Mouse (Mus musculus) C2C12 (cell line): ENCODE data around the gene Hoxd8. TPM values are rescaled to one million over a fixed set of nuclear protein-coding genes. Genes with fewer than 3 reads are reported as not detected.

Source experiments
- H3K27me3 ChIP-seq: one replicate; pipeline ENCODE4 v1.6.1; 2011; ENCODE audit not compliant: control insufficient read depth, insufficient read depth, insufficient read length
- H3K36me3 ChIP-seq: one replicate; pipeline ENCODE4 v1.6.1; 2011; ENCODE audit not compliant: control insufficient read depth, insufficient read depth
- H3K4me3 ChIP-seq: one replicate; pipeline ENCODE4 v1.5.1; 2011; ENCODE audit warnings: mild to moderate bottlenecking, control low read depth; ENCODE audit not compliant: poor library complexity, insufficient read depth, severe bottlenecking
- H3K79me2 ChIP-seq: one replicate; pipeline ENCODE4 v1.6.1; 2011; ENCODE audit not compliant: control insufficient read depth, insufficient read depth
- H3K79me3 ChIP-seq: one replicate; pipeline ENCODE4 v1.6.1; 2011; ENCODE audit warnings: low read depth, control low read depth
- H3ac ChIP-seq: one replicate; pipeline ENCODE3; 2011; ENCODE audit warnings: low read depth; ENCODE audit not compliant: control insufficient read depth, insufficient read length
- CEBPB ChIP-seq: IDR thresholded peaks from one replicate; pipeline ENCODE4 v1.6.1; 2011; ENCODE audit warnings: low read depth, mild to moderate bottlenecking, control low read depth, moderate library complexity
- CTCF ChIP-seq: IDR thresholded peaks from one replicate; pipeline ENCODE4 v1.5.1; 2011; ENCODE audit not compliant: control insufficient read depth, insufficient read depth, insufficient read length
- FOSL1 ChIP-seq: IDR thresholded peaks from one replicate; pipeline ENCODE4 v1.8.0; 2011; ENCODE audit warnings: mild to moderate bottlenecking, low read length; ENCODE audit not compliant: poor library complexity, insufficient read depth, severe bottlenecking
- MAX ChIP-seq: IDR thresholded peaks from one replicate; pipeline ENCODE4 v1.6.1; 2011; ENCODE audit warnings: mild to moderate bottlenecking, control low read depth
- MYOD1 ChIP-seq: IDR thresholded peaks from one replicate; pipeline ENCODE4 v1.6.1; 2011; ENCODE audit warnings: low read depth; ENCODE audit not compliant: control insufficient read depth, insufficient read length
- MYOG ChIP-seq: IDR thresholded peaks from one replicate; pipeline ENCODE4 v1.6.1; 2011; ENCODE audit not compliant: control insufficient read depth, insufficient read length; ENCODE audit errors: extremely low read depth
- USF1 ChIP-seq: IDR thresholded peaks from one replicate; pipeline ENCODE4 v1.6.1; 2011; ENCODE audit warnings: low read depth, mild to moderate bottlenecking, control low read depth, moderate library complexity
- long read RNA-seq, 2 experiments: library from polyadenylated mRNA; unstranded; transcript quantifications; one replicate each; pipeline ENCODE4 v2.0.0; 2019 to 2020
- polyA plus RNA-seq: library from polyadenylated mRNA; unstranded; fragments of >200 nt; fragmentation: generic; extraction: Trizol; gene quantifications from one replicate; pipeline ENCODE4 v1.2.1, GENCODE M21; 2012; ENCODE audit warnings: missing spikeins

Hoxd8 gene
- polyA plus RNA-seq = not detected
- long read RNA-seq, experiment 1 = 0 reads
- long read RNA-seq, experiment 2 = 0 reads

DNA sequence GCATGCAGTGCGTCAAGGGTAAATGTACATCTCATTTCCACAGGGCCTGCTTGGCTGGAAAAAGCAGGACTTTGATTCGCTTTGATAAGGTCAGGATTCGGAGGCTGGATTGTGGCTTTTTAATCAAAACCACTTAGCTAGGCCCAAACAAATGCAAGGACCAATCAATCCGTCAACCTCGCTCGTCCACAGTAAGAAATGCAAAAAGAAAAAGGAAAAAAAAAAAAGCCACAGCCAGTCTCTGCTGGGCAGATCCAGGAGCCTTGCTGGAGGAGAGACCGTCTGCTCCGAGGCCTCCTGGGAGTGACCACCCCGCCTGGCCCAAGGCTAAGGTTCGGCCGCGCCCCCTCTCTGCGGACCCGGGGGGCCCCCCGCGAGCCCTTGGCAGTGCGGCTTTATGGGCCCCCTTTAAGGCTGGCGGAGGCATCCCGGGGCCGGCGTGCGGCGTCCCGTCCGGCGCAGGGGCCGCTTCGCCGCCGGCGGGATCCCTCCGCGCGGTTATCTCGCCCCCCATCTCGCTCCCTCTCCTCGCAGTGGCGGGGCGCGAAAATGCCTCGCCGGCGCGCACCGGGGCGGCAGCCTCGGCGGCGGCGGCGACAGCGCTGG, at the start of gene Hoxd8:
TSS of gene Hoxd8 (plus strand) at position 223 of the 606 bp plus-strand sequence.
- Histone ChIP-seq H3K36me3 (no peaks in the 10 kb centered on the region), H3K79me2 (no peaks in the 10 kb centered on the region), H3K79me3 (no peaks in the 10 kb centered on the region), H3K4me3 (no peak within 1 kb of the TSS), H3ac (no peak within 1 kb of the TSS), H3K27me3 (peaks cover 45% of the 10 kb centered on the region)
- TF ChIP-seq CEBPB (no peak), MYOG (no peak), CTCF (no peak), MYOD1 (no peak), USF1 (no peak), FOSL1 (no peak), MAX (no peak)

DNA sequence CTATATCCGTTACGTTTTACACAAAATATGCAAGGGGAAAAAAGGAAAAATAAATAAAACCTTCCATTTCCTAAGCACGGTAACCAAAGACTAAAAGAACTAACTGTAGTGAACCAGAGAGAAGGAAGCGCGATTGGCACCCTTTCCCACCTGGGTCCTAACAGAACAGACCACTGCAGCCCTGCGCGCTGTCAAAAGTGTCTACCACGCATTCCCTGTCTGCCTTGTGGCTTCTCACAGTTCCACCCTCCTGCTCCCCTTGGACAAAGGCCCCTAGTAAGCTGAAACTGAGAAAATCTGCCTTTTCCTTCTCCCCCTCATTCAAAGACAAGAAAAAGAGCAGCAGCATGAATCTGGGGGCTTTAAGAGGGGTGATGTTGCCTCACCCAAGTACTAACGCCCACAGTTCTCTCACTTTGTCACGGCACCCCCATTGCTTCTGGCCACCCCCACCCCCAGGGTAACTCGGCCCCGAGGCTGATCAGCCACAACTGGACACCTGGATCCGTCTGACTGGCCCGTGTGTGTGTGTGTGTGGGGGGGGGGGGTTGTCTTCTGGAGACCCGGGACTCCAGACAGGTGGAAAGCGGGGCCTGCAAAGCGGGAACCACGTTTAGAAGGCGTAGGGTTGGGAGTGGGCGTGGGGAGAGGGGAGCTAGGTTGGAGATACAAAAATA, 49.5 kb upstream of the Hoxd8 start:
- TF ChIP-seq MYOD1 (no peak), CTCF (no peak), MYOG (no peak), FOSL1 (no peak), MAX (no peak), CEBPB (no peak), USF1 (no peak)
- H3K79me3 ChIP-seq = no peaks in the 10 kb centered on the region
- H3ac ChIP-seq = no peak overlapping the region
- H3K79me2 ChIP-seq = no peaks in the 10 kb centered on the region
- no peaks in the 10 kb centered on the region for H3K36me3 ChIP-seq
- no peak overlapping the region for H3K4me3 ChIP-seq
- H3K27me3 ChIP-seq = peaks cover 41% of the 10 kb centered on the region

DNA sequence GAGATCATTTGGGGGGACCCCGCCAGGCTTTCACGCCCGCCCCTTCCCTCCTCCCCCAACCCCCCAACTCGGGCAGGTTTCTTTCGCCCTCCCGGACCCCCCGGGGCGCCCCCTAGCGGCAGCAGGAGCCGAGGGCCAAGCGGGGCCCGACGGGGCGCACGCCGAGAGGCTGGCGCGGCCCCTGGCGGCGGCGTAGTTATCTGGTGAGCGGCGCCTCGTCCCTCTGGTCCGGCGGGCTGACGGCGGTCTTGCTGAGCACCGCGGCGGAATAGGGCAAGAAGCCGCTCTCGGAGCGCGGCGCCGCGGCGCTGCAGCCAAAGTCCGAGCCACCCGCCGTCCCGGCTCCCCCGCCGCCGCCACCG, 49.0 kb upstream of the Hoxd8 start:
- no peak overlapping the region for H3ac ChIP-seq
- no peak for TF ChIP-seq CTCF
- no peak for TF ChIP-seq MYOG
- TF ChIP-seq USF1 = no peak
- no peak for TF ChIP-seq MAX
- TF ChIP-seq MYOD1 = no peak
- no peak for TF ChIP-seq FOSL1
- TF ChIP-seq CEBPB = no peak
- H3K79me3 ChIP-seq = no peaks in the 10 kb centered on the region
- peaks cover 41% of the 10 kb centered on the region for H3K27me3 ChIP-seq
- H3K36me3 ChIP-seq = no peaks in the 10 kb centered on the region
- no peak overlapping the region for H3K4me3 ChIP-seq
- H3K79me2 ChIP-seq = no peaks in the 10 kb centered on the region

DNA sequence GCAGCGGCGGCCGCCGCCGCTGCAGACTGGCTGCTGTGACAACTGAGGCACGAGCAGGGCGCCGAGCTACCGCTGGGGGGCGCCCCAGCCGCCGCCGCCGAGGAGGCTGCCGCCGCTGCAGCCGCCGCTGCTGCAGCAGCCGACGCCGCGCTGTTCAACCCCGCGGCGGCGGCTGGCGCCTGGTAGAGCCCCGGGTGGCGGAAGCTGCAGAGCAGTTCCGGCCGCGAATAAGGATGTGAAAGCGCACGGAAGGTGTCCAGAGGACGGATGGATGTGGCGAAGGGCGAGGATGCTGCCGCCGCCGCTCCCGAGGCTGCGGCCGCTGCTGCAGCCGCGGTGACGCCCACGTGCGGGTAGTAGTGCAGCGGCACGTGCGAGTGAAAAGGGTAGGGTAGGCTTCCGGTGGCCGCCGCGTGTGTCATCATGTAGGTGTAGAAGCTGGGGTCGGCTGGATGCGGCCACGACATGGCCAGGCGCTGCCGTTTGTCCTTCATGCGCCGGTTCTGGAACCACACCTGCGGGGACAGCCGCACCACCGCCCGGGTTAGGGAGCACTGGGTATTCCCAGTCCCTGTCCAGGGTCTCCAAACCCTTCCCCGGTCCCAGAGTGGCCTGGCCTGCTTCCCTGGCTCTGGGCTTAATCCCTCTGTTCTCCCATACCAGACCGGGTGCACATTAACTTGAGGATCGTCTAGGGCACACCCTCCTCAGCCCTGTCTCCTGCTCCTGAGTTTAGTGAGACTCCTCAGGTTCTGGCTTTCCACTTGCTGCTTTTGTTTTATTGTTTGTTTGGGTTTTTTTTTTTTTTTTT, 48.4 kb upstream of the Hoxd8 start:
- Histone ChIP-seq H3K4me3 (no peak overlapping the region), H3K79me3 (no peaks in the 10 kb centered on the region), H3K36me3 (no peaks in the 10 kb centered on the region), H3ac (no peak overlapping the region), H3K79me2 (no peaks in the 10 kb centered on the region), H3K27me3 (peaks cover 43% of the 10 kb centered on the region)
- TF ChIP-seq CTCF = no peak
- TF ChIP-seq CEBPB = no peak

DNA sequence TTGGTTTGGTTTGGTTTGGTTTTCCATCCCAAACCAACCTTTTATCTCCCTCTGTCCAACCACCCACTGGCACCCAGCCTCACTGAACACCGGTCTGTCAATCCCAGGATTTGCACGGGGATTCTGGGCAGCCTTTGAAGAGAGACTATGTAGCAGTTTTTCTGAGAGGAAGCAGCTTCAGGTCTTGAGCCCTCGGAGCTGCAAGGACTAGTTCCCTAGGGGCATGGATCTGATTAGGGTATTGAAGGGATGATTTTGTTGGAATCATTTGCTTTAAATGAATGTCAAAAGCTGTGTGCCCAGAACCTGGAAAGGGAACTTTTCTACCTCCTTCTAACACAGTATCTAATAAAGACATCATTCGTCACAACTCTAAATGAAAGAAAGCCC, 47.8 kb upstream of the Hoxd8 start:
- Histone ChIP-seq H3ac (no peak overlapping the region), H3K79me2 (no peaks in the 10 kb centered on the region), H3K27me3 (peaks cover 47% of the 10 kb centered on the region), H3K79me3 (no peaks in the 10 kb centered on the region), H3K36me3 (no peaks in the 10 kb centered on the region), H3K4me3 (no peak overlapping the region)
- TF ChIP-seq CTCF = no peak
- TF ChIP-seq MYOG = no peak
- TF ChIP-seq MAX = no peak
- no peak for TF ChIP-seq CEBPB
- no peak for TF ChIP-seq MYOD1
